Mouse (Mus musculus) limb, embryonic 15.5 days (tissue): ENCODE results near the gene Map4. TPM values are rescaled to one million over a fixed set of nuclear protein-coding genes. Genes with fewer than 3 reads are reported as not detected.

Source experiments
- ATAC-seq: fragments of 200-750 bp; cut with Nextera tagmentation; 2 replicates; pipeline ENCODE4 v1.8.0; 2017; ENCODE audit warnings: low read depth, moderate TSS enrichment; ENCODE audit not compliant: insufficient number of reproducible peaks, low FRiP score, low TSS enrichment
- H3K27ac ChIP-seq: fragments of 300-500 bp; sonication (generic); 2 replicates; pipeline ENCODE4 v1.5.1; 2015; ENCODE audit warnings: moderate library complexity, mild to moderate bottlenecking, inconsistent platforms
- H3K27me3 ChIP-seq: fragments of 300-500 bp; sonication (generic); 2 replicates; pipeline ENCODE4 v1.6.1; 2015; ENCODE audit warnings: inconsistent platforms
- H3K36me3 ChIP-seq: fragments of 300-500 bp; sonication (generic); 2 replicates; pipeline ENCODE4 v1.6.1; 2015; ENCODE audit warnings: inconsistent platforms
- H3K4me1 ChIP-seq: fragments of 300-500 bp; sonication (generic); 2 replicates; pipeline ENCODE4 v1.6.1; 2015; ENCODE audit warnings: inconsistent platforms
- H3K4me2 ChIP-seq: fragments of 300-500 bp; sonication (generic); 2 replicates; pipeline ENCODE4 v1.6.1; 2015; ENCODE audit warnings: mild to moderate bottlenecking, inconsistent platforms
- H3K4me3 ChIP-seq: fragments of 300-500 bp; sonication (generic); 2 replicates; pipeline ENCODE4 v1.5.1; 2015; ENCODE audit warnings: mild to moderate bottlenecking, inconsistent platforms
- H3K9ac ChIP-seq: fragments of 300-500 bp; sonication (generic); 2 replicates; pipeline ENCODE4 v1.6.1; 2015; ENCODE audit warnings: inconsistent platforms
- H3K9me3 ChIP-seq: fragments of 300-500 bp; sonication (generic); 2 replicates; pipeline ENCODE4 v1.6.1; 2016; ENCODE audit warnings: inconsistent platforms
- WGBS: fragments of 180-500 bp; shearing (Covaris S2); methylation state at CpG from one replicate; pipeline ENCODE4 v1.1.7; 2015; 5-methylcytosine and 5-hydroxymethylcytosine counted together
- polyA plus RNA-seq: library from polyadenylated mRNA; unstranded; fragments of >200 nt; fragmentation: Nextera tagmentation; extraction: Ambion mirVana; gene quantifications from 2 replicates; pipeline ENCODE4 v1.2.1, GENCODE M21; 2015

Gene Map4
- polyA plus RNA-seq, 1 experiment from 2014 or later: 67.1 TPM

GRCm38 (mm10) chr9:110020405-110020804 lies 89.1 kb downstream of the Map4 start:
- H3K27me3 ChIP-seq: no peaks in the 10 kb centered on the region
- no peak overlapping the region for H3K9ac ChIP-seq
- ATAC-seq: no peak
- no peaks in the 10 kb centered on the region for H3K36me3 ChIP-seq
- H3K27ac ChIP-seq: no peak overlapping the region
- H3K4me2 ChIP-seq: no peak overlapping the region
- H3K4me1 ChIP-seq: no peaks in the 10 kb centered on the region
- no peaks in the 10 kb centered on the region for H3K9me3 ChIP-seq
- 73% methylated on average over 5 of the region's 5 CpGs for WGBS
- H3K4me3 ChIP-seq: no peak overlapping the region

GRCm38 (mm10) chr9:110021463-110021862 lies 90.2 kb downstream of the Map4 start:
- Histone ChIP-seq H3K4me2 (no peak overlapping the region), H3K9me3 (no peaks in the 10 kb centered on the region), H3K27ac (no peak overlapping the region), H3K4me1 (no peaks in the 10 kb centered on the region), H3K27me3 (no peaks in the 10 kb centered on the region), H3K4me3 (no peak overlapping the region), H3K9ac (no peak overlapping the region), H3K36me3 (0 out of 2 replicates have a peak, but pooled peaks cover 4% of the 10 kb centered on the region)
- no peak for ATAC-seq
- WGBS: 98% methylated on average over 1 of the region's 1 CpGs

- Histone ChIP-seq H3K4me3 (no peak overlapping the region), H3K27ac (no peak overlapping the region), H3K36me3 (0 out of 2 replicates have a peak, but pooled peaks cover 4% of the 10 kb centered on the region), H3K9me3 (no peaks in the 10 kb centered on the region), H3K9ac (no peak overlapping the region), H3K27me3 (no peaks in the 10 kb centered on the region), H3K4me2 (no peak overlapping the region), H3K4me1 (no peaks in the 10 kb centered on the region)
- WGBS: 97% methylated on average over 2 of the region's 2 CpGs
- no peak for ATAC-seq
Observed at GRCm38 (mm10) chr9:110022151-110022550, 90.9 kb downstream of the Map4 start.

- WGBS: 86% methylated on average over 4 of the region's 4 CpGs
- H3K9ac ChIP-seq: no peak overlapping the region
- no peaks in the 10 kb centered on the region for H3K4me1 ChIP-seq
- no peak overlapping the region for H3K27ac ChIP-seq
- H3K36me3 ChIP-seq: peaks cover 62% of the 10 kb centered on the region
- no peak overlapping the region for H3K4me2 ChIP-seq
- H3K4me3 ChIP-seq: no peak overlapping the region
- ATAC-seq: no peak
- no peaks in the 10 kb centered on the region for H3K9me3 ChIP-seq
- no peaks in the 10 kb centered on the region for H3K27me3 ChIP-seq
Observed at GRCm38 (mm10) chr9:110035091-110035490, 103.8 kb downstream of the Map4 start.

- H3K4me2 ChIP-seq: no peak overlapping the region
- WGBS: 78% methylated on average over 8 of the region's 8 CpGs
- no peaks in the 10 kb centered on the region for H3K4me1 ChIP-seq
- no peaks in the 10 kb centered on the region for H3K9me3 ChIP-seq
- ATAC-seq: no peak
- H3K27ac ChIP-seq: no peak overlapping the region
- H3K27me3 ChIP-seq: no peaks in the 10 kb centered on the region
- H3K36me3 ChIP-seq: peaks cover 64% of the 10 kb centered on the region
- H3K9ac ChIP-seq: no peak overlapping the region
- H3K4me3 ChIP-seq: no peak overlapping the region
Observed at GRCm38 (mm10) chr9:110037895-110038294, 106.6 kb downstream of the Map4 start.

- WGBS: 93% methylated on average over 2 of the region's 2 CpGs
- Histone ChIP-seq H3K4me3 (no peak overlapping the region), H3K27ac (no peak overlapping the region), H3K4me2 (no peak overlapping the region), H3K9me3 (no peaks in the 10 kb centered on the region), H3K9ac (no peak overlapping the region), H3K36me3 (peaks cover 67% of the 10 kb centered on the region), H3K27me3 (no peaks in the 10 kb centered on the region), H3K4me1 (no peaks in the 10 kb centered on the region)
- ATAC-seq: no peak
Observed at GRCm38 (mm10) chr9:110038485-110038884, 107.2 kb downstream of the Map4 start.

- WGBS: 89% methylated on average over 4 of the region's 4 CpGs
Observed at GRCm38 (mm10) chr9:110044373-110044772, 113.1 kb downstream of the Map4 start.

GRCm38 (mm10) chr9:110045763-110046377 lies 114.6 kb downstream of the Map4 start:
- Histone ChIP-seq H3K9ac (no peak overlapping the region), H3K27ac (no peak overlapping the region), H3K4me3 (no peak overlapping the region), H3K27me3 (no peaks in the 10 kb centered on the region), H3K9me3 (no peaks in the 10 kb centered on the region), H3K36me3 (peaks cover 10% of the 10 kb centered on the region), H3K4me2 (no peak overlapping the region), H3K4me1 (no peaks in the 10 kb centered on the region)
- ATAC-seq: no peak

More at GRCm38 (mm10) chr9:110044373-110044772, 113.1 kb downstream of the Map4 start:
- Histone ChIP-seq H3K27me3 (no peaks in the 10 kb centered on the region), H3K27ac (no peak overlapping the region), H3K9ac (no peak overlapping the region), H3K9me3 (no peaks in the 10 kb centered on the region), H3K4me1 (no peaks in the 10 kb centered on the region), H3K4me3 (no peak overlapping the region), H3K4me2 (no peak overlapping the region), H3K36me3 (peaks cover 20% of the 10 kb centered on the region)
- no peak for ATAC-seq

GRCm38 (mm10) chr9:110047260-110047659 lies 116.0 kb downstream of the Map4 start:
- no peak for ATAC-seq
- no peaks in the 10 kb centered on the region for H3K27me3 ChIP-seq
- no peak overlapping the region for H3K4me2 ChIP-seq
- 0 out of 2 replicates have a peak, but pooled peaks cover 3% of the 10 kb centered on the region for H3K4me1 ChIP-seq
- no peak overlapping the region for H3K4me3 ChIP-seq
- H3K9me3 ChIP-seq: no peaks in the 10 kb centered on the region
- H3K9ac ChIP-seq: no peak overlapping the region
- peaks cover 5% of the 10 kb centered on the region; the same call in 1 of the 2 replicates for H3K36me3 ChIP-seq
- H3K27ac ChIP-seq: no peak overlapping the region

- no peak overlapping the region for H3K9ac ChIP-seq
- no peak overlapping the region for H3K27ac ChIP-seq
- no peak for ATAC-seq
- no peaks in the 10 kb centered on the region for H3K27me3 ChIP-seq
- 0 out of 2 replicates have a peak, but pooled peaks cover 3% of the 10 kb centered on the region for H3K4me1 ChIP-seq
- 34% methylated on average over 3 of the region's 3 CpGs for WGBS
- no peak overlapping the region for H3K4me3 ChIP-seq
- no peaks in the 10 kb centered on the region for H3K9me3 ChIP-seq
- H3K4me2 ChIP-seq: no peak overlapping the region
- H3K36me3 ChIP-seq: peaks cover 4% of the 10 kb centered on the region; the same call in 1 of the 2 replicates
Observed at GRCm38 (mm10) chr9:110047857-110048256, 116.6 kb downstream of the Map4 start.

GRCm38 (mm10) chr9:110051184-110051583 lies 119.9 kb downstream of the Map4 start:
- Histone ChIP-seq H3K9me3 (no peaks in the 10 kb centered on the region), H3K36me3 (no peaks in the 10 kb centered on the region), H3K27me3 (no peaks in the 10 kb centered on the region), H3K4me2 (no peak overlapping the region), H3K4me3 (no peak overlapping the region), H3K4me1 (0 out of 2 replicates have a peak, but pooled peaks cover 3% of the 10 kb centered on the region), H3K27ac (no peak overlapping the region), H3K9ac (no peak overlapping the region)
- ATAC-seq: no peak

- no peaks in the 10 kb centered on the region for H3K27me3 ChIP-seq
- H3K9me3 ChIP-seq: no peaks in the 10 kb centered on the region
- H3K4me2 ChIP-seq: no peak overlapping the region
- H3K4me3 ChIP-seq: no peak overlapping the region
- 64% methylated on average over 23 of the region's 23 CpGs for WGBS
- H3K9ac ChIP-seq: no peak overlapping the region
- H3K27ac ChIP-seq: no peak overlapping the region
- no peak for ATAC-seq
- H3K4me1 ChIP-seq: 0 out of 2 replicates have a peak, but pooled peaks cover 3% of the 10 kb centered on the region
- H3K36me3 ChIP-seq: no peaks in the 10 kb centered on the region
Observed at GRCm38 (mm10) chr9:110051869-110052661, 120.8 kb downstream of the Map4 start.
